Mouse (Mus musculus) layer of hippocampus, postnatal 36 days (tissue): ENCODE results near the gene Taar6. TPM values are rescaled to one million over a fixed set of nuclear protein-coding genes. Genes with fewer than 3 reads are reported as not detected.

ENCODE experiments used
- DNase-seq, 2 experiments: peaks; one replicate each; pipeline ENCODE4 v3.0.0; 2022
- total RNA-seq, 2 experiments: library from RNA; stranded (reverse); gene quantifications; 2 replicates each; pipeline ENCODE4 v1.2.3; 2021

The Taar6 gene
- not detected for total RNA-seq

DNA sequence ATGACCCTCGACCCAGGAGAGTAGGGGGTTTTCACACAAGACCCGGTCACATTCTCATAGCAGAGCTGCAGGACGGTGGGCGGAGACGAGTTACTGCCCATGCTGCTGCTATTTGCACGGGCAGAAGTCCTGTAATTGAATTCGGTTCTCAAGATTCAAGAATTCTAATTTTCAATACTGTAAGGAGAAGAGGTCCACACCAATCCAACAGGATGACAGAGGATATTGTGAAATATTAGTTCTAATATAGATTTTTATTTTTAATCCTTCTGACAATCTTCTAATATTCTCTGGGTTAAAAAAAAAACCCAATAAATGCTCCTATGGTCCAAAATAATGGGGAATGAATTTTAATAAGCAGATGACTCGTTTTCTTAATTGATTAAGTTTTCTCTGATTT, at the start of gene Taar6:
TSS of gene Taar6 (minus strand) at position 101 of the 400 bp plus-strand sequence.
- no peak for DNase-seq

GRCm38 (mm10) chr10:24031347-24031746, 45.9 kb upstream of the Taar6 start:
- DNase-seq = no peak

GRCm38 (mm10) chr10:24026922-24027321, 41.5 kb upstream of the Taar6 start, which contains the start of gene Taar7d:
Gene Taar7d (plus strand): TSS chr10:24027222.
- no peak for DNase-seq

DNA sequence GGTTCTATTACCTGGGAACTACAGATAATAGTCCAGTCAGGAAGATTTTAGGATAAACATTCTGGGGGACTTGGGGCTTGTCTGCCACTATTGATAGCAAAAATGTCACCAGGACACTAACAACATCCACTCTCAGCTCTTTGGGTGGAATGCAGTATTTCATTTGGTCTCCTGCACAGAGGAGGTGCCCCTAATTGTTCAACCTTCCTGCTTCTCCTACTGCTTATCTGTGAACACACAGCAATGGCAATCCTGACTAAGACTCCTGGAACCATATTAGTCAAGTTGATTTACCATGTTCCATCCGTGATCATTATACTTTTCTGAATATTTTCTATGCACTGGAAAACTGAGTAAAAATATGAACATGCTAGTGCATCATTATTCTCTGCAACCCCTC, 22.7 kb upstream of the Taar6 start:
- no peak for DNase-seq

GRCm38 (mm10) chr10:24007034-24007433, 21.6 kb upstream of the Taar6 start:
- no peak for DNase-seq

DNA sequence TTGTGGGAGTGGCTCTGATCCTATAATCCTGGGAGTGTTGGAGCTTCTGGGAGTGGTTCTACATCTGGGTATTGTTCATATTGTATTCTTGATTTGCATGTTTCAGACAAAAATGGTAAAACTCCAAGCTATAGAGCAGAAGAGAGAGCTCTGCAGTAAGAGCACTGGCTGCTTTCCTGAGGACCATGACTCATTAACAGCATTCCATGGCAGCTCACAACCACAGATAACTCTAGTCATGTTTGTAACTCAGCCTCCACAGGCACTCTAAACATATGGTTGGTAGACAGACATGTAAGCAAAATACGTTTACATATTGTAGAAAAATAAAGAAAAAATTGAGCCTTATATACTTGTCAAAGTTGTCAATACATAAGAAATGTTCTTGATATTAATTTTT, 21.0 kb upstream of the Taar6 start:
- no peak for DNase-seq

GRCm38 (mm10) chr10:23999639-24000038, 14.2 kb upstream of the Taar6 start, which contains the start of gene Taar7b:
Gene Taar7b (plus strand): TSS chr10:23999939.
- DNase-seq = no peak

GRCm38 (mm10) chr10:23993381-23993780, 7.9 kb upstream of the Taar6 start, which contains the start of gene Taar7a:
Gene Taar7a (minus strand): TSS chr10:23993481.
- DNase-seq = no peak

- DNase-seq = no peak
Measured at GRCm38 (mm10) chr10:23986419-23986818, 973 bp upstream of the Taar6 start.

- DNase-seq = peak; percentile 64 to 67
Measured at GRCm38 (mm10) chr10:23978901-23979705, 6.3 kb downstream of the Taar6 start.

DNA sequence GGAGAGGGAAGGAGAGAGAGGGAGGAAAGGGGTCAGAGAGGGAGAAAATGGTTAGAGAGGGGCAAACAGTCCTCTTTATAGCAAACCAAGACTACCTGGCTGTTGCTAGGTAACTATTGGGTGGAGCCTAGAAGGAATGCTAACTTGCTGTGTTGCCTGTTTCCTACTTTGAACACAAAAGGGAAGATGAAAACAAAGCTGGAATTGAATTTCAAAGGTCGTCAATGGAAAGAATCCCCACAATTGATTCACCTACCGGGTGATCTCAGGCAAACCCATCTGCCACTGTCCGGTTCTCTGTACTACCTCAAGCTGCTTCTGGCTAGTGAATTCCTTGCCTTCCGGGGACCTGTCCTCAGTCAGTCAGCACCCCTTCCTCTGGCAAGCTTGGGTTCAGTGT, 7.5 kb downstream of the Taar6 start:
- DNase-seq = no peak

DNA sequence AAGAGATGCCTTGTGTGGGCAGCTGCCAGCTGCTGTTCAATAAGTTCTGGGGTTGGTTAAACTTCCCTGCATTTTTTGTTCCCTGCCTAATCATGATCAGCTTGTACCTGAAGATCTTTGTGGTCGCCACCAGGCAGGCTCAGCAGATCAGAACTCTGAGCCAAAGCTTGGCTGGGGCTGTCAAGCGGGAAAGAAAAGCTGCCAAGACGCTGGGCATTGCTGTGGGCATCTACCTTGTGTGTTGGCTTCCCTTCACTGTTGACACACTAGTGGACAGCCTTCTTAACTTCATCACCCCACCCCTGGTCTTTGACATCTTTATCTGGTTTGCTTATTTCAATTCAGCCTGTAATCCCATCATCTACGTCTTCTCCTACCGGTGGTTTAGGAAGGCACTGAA, 14.2 kb downstream of the Taar6 start:
- DNase-seq = no peak

DNA sequence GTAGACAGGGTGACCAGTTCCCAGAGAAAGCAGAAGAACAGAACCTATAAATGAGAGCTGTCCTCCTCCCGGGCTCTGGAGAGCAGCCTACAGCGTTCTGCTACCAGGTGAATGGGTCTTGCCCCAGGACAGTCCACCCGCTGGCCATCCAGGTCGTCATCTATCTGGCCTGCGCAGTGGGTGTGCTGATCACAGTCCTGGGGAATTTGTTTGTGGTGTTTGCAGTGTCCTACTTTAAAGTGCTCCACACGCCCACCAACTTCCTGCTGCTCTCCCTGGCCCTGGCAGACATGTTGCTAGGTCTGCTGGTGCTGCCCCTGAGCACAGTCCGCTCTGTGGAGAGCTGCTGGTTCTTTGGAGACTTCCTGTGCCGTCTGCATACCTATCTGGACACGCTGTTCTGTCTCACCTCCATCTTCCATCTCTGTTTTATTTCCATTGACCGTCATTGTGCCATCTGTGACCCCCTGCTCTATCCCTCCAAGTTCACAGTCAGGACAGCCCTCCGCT, 14.7 kb downstream of the Taar6 start, which contains the start of gene Taar5:
TSS of gene Taar5 (plus strand) at position 51 of the 510 bp plus-strand sequence.
- DNase-seq = no peak

GRCm38 (mm10) chr10:23964921-23965610, 20.4 kb downstream of the Taar6 start:
- DNase-seq = no peak

DNA sequence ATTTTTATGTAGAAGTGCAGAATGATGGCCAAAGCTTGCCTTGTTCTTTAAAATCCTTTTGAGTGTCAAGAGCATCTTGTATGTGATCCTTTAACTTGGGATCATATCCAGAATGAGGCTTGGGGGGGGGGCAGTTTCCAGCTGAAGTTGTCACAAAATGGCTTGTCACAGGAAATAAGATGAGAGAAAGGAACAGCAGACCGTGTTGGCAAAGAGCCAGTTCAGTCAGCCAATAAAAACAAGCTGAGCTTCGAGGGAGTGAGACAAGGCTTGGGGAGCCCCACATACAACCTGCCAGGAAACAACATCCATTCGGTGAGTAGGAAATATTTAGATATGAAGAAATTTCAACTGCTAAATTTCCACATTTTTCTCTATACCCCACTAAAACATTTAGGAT, 22.0 kb downstream of the Taar6 start:
- DNase-seq = no peak

DNA sequence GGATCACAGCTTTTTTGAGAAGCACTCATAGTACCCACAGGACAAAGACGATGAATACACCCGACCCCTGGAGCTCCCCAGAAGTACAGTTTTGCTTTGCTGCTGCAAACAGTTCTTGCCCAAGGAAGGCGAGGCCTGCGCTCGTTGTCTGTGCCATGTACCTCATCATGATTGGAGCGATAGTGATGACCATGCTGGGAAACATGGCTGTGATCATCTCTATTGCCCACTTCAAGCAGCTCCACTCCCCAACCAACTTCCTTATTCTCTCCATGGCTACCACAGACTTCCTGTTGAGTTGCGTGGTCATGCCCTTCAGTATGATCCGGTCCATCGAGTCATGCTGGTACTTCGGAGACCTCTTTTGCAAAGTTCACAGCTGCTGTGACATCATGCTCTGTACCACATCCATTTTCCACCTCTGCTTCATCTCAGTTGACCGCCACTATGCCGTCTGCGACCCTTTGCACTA, 25.0 kb downstream of the Taar6 start, which contains the start of gene Taar4:
TSS of gene Taar4 (plus strand) at position 51 of the 472 bp plus-strand sequence.
- no peak for DNase-seq

DNA sequence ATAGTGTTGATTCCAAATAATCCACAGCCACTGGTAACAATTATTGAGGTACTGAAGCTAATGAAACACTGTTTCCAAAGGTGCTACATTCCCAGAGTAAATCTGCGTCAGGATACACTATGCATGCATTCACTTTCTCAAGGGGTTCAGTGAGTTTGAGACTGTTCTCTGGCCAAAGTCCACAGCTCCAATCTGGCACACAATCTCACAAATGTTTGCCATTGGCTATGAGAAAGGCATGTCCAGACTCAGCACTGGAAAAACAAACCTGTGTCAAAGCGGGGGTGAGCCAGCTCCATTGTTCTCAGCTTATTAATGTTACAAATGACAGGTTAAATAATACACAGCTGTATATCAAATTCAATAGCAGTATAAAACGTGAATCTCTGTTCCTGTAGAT, 26.4 kb downstream of the Taar6 start:
- DNase-seq = no peak

GRCm38 (mm10) chr10:23951714-23952113, 33.7 kb downstream of the Taar6 start:
- no peak for DNase-seq

- no peak for DNase-seq
Measured at GRCm38 (mm10) chr10:23949508-23950005, 35.9 kb downstream of the Taar6 start, which contains the start of gene Taar3. Gene Taar3 (plus strand): TSS chr10:23949558.

GRCm38 (mm10) chr10:23948026-23948425, 37.4 kb downstream of the Taar6 start:
- no peak for DNase-seq

DNA sequence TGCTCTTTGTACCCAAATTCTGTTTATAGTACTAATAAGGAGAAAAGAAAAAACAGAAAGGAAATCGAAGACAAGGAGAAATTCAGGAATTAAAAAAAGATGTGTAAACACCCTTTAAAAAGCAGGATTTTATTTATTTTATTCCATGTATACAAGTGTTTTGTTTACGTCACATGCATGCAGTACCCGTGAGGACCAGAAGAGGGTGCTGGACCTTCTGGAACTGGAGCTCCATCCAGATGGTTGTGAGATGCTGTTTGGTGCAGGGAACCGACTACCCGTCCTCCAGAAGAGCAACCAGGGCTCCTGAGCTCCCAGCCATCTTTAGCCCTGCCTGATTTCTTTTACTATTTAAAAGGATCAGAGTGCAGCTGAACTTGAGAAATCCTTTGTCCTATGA, 43.0 kb downstream of the Taar6 start:
- DNase-seq = no peak

DNA sequence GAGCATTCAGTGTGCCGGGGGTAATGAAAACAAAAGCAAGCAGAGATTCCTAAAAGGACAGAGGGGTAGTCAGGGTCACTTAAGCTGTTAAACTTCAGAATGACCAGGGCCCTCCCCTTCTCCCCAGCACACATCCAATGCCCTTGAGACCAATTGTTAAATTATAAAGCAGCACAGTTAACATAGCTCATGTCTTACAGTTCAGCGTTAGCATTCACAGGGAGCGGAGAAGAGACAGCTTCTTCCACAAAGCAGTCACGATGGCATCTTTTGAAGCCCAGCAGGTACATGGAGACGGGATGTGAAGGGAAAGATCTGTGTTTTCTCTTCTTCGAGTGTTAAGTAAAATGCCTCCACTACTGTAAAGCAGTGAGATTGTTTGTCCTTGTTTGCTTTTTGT, 47.1 kb downstream of the Taar6 start, which contains the start of gene Taar2:
TSS of gene Taar2 (plus strand) at position 261 of the 400 bp plus-strand sequence.
- no peak for DNase-seq

GRCm38 (mm10) chr10:23937613-23938012, 47.8 kb downstream of the Taar6 start:
- no peak for DNase-seq
